Mouse (Mus musculus) left cerebral cortex, adult 2 months (tissue): ENCODE data around the gene Tmem132c. TPM values are rescaled to one million over a fixed set of nuclear protein-coding genes. Genes with fewer than 3 reads are reported as not detected.

Source experiments
- DNase-seq, 2 experiments: peaks; one replicate each; pipeline ENCODE4 v3.0.0; 2021 to 2022; ENCODE audit warnings: low spot score in 2 of 2, mixed read lengths in 1 of 2; ENCODE audit errors: extremely low spot score in 1 of 2
- H3K27ac ChIP-seq: fragments of 200-600 bp; 2 replicates; pipeline ENCODE4 v1.8.1; 2022
- H3K4me3 ChIP-seq: fragments of 200-600 bp; 2 replicates; pipeline ENCODE4 v1.8.1; 2022
- CTCF ChIP-seq: fragments of 200-600 bp; IDR thresholded peaks from 2 replicates; pipeline ENCODE4 v1.8.1; 2022; ENCODE audit warnings: antibody characterized with exemption, mild to moderate bottlenecking, moderate library complexity
- intact Hi-C: fragments of 180-260 bp; cut with DNase I; formaldehyde crosslinking; loops from one replicate; pipeline ENCODE4 v1.15.1; 2025
- total RNA-seq, 2 experiments: library from RNA; stranded (reverse); gene quantifications; 2 replicates each; pipeline ENCODE4 v1.2.3; 2021

Gene Tmem132c
- total RNA-seq, 2 experiments from 2014 or later, result 6.2 to 9.5 TPM

- Histone ChIP-seq H3K27ac (no peak overlapping the region), H3K4me3 (no peak overlapping the region)
- intact Hi-C loops, result no loop called here
- DNase-seq, result no peak
- TF ChIP-seq CTCF, result peak; percentile 27
Measured at GRCm38 (mm10) chr5:127438639-127439038, 197.0 kb downstream of the Tmem132c start.

DNA sequence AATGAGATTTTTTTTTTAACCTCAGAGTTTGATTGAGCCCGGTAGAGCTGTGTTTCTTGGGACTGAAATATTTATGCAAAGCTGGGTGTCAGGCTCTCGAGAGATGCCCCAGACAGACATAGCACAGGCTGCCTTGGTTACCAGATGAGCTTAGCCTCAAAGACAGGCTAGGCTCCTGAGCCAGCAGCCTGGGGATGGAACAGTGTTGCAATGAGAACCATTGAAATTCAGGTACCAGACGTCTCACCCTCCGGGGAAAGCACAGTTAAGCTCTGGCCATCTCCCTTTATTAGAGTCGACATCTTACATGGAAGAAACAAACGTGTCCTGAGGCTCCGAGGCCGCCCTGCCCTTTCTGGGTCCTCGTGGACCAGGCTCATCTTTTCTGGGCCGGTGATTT is 200.4 kb downstream of the Tmem132c start:
- no peak for TF ChIP-seq CTCF
- no peak overlapping the region for H3K4me3 ChIP-seq
- H3K27ac ChIP-seq, result no peak overlapping the region
- intact Hi-C loops, result no loop called here
- DNase-seq, result no peak

DNA sequence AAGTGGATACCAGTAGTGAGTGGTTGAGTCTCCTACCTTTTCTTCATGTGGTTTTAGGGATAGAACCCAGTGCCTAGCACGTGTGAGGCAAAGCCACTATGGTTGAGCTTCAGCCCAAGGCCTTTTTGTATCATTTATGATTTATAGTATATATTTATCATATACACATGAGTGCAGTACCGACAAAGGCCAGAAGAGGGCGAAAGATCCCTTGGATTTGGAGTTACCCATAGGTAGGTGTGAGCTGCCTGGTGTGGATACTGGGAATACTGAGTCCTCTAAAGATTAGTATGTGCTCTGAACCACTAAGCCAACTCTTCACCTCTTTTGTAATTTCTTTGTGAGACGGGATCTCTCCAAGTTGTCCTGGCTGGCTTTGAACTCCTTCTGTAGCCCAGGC is 212.0 kb downstream of the Tmem132c start:
- TF ChIP-seq CTCF, result peak; percentile 54
- intact Hi-C loops, result no loop called here
- Histone ChIP-seq H3K27ac (no peak overlapping the region), H3K4me3 (no peak overlapping the region)
- DNase-seq, result no peak

GRCm38 (mm10) chr5:127454068-127454467 is 212.5 kb downstream of the Tmem132c start:
- Histone ChIP-seq H3K4me3 (no peak overlapping the region), H3K27ac (no peak overlapping the region)
- intact Hi-C loops, result no loop called here
- no peak for DNase-seq
- TF ChIP-seq CTCF, result no peak

GRCm38 (mm10) chr5:127456076-127456475 is 214.5 kb downstream of the Tmem132c start:
- no peak for TF ChIP-seq CTCF
- intact Hi-C loops, result no loop called here

GRCm38 (mm10) chr5:127468151-127468550 is 226.5 kb downstream of the Tmem132c start:
- intact Hi-C loops, result no loop called here
- Histone ChIP-seq H3K27ac (no peak overlapping the region), H3K4me3 (no peak overlapping the region)
- DNase-seq, result no peak
- TF ChIP-seq CTCF, result no peak

More at GRCm38 (mm10) chr5:127456076-127456475, 214.5 kb downstream of the Tmem132c start:
- DNase-seq, result no peak
- no peak overlapping the region for H3K27ac ChIP-seq
- H3K4me3 ChIP-seq, result no peak overlapping the region

GRCm38 (mm10) chr5:127470351-127470750 is 228.7 kb downstream of the Tmem132c start:
- DNase-seq, result no peak
- intact Hi-C loops, result no loop called here
- H3K4me3 ChIP-seq, result no peak overlapping the region
- TF ChIP-seq CTCF, result no peak
- no peak overlapping the region for H3K27ac ChIP-seq

DNA sequence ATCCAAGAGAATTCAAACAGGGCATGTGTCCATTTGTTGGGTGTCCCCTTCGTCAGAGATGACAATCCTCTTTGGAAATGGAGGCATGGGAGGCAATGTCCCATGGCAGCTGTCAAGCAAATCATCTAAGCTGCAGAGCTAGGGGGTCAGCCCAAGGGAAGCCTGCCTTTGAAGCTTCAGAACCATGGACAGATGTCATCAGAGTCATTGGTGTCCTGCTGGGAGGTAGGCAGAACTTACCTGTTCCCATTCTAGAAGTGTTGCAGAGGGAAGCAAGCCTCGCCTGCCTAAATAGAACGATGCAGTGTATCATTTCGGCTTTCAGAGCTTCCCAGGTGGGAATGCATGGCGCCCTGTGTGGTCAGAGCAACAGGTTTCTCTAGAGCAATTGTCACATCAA is 230.3 kb downstream of the Tmem132c start:
- intact Hi-C loops, result no loop called here
- H3K27ac ChIP-seq, result no peak overlapping the region
- no peak for DNase-seq
- TF ChIP-seq CTCF, result no peak
- H3K4me3 ChIP-seq, result no peak overlapping the region

- TF ChIP-seq CTCF, result no peak
- DNase-seq, result no peak
- intact Hi-C loops, result no loop called here
Measured at GRCm38 (mm10) chr5:127473706-127474105, 232.1 kb downstream of the Tmem132c start.

DNA sequence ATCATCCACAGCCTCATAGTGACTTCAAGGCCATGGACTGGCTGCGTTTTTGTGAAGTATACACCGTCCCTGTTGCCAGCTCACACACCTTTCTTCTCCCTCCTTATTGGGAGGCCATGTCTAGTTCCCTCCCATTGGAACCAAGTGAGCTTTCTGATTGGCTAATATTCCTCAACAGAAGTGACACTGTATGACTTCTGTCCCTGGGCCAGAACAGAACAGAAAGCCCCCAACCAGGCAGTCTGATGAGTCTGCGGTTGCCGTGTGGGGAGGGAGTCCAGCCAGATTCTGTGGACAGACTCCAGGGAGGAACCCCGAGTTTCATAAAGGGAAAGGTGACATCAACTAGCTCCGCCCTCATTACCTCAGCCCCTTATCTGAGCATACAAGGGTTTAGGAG is 233.2 kb downstream of the Tmem132c start:
- intact Hi-C loops, result no loop called here
- no peak overlapping the region for H3K27ac ChIP-seq
- no peak for DNase-seq
- no peak overlapping the region for H3K4me3 ChIP-seq
- TF ChIP-seq CTCF, result no peak

More at GRCm38 (mm10) chr5:127473706-127474105, 232.1 kb downstream of the Tmem132c start:
- Histone ChIP-seq H3K4me3 (no peak overlapping the region), H3K27ac (no peak overlapping the region)

- intact Hi-C loops, result no loop called here
- no peak overlapping the region for H3K4me3 ChIP-seq
- no peak for TF ChIP-seq CTCF
Measured at GRCm38 (mm10) chr5:127477790-127478189, 236.2 kb downstream of the Tmem132c start.

DNA sequence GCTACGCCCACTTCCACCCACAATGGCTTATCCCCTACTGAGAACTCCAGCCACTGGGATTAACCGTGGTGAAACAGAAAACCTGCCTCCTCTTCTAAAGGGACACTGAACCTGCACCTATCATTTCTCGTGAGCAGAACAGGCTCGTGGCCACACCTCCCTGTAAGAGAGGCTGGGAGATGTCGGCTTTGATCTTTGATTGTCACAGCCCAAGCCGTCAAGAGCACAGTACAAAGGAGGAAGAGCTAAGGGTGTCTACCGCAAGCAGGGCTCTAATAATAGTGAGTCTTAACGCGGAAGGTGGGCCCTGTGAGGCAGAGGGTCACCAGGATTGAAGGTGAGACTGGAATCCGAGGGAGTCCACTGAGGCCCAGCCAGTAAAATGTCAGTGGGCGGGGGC is 236.7 kb downstream of the Tmem132c start:
- H3K4me3 ChIP-seq, result no peak overlapping the region
- DNase-seq, result no peak
- H3K27ac ChIP-seq, result no peak overlapping the region
- intact Hi-C loops, result no loop called here
- no peak for TF ChIP-seq CTCF

More at GRCm38 (mm10) chr5:127477790-127478189, 236.2 kb downstream of the Tmem132c start:
- no peak overlapping the region for H3K27ac ChIP-seq
- no peak for DNase-seq

- Histone ChIP-seq H3K4me3 (no peak overlapping the region), H3K27ac (no peak overlapping the region)
- TF ChIP-seq CTCF, result no peak
- intact Hi-C loops, result loop anchor here (5.0 to 10.0 kb wide), 3 partner anchors 109 to 1956 kb away; no protein-coding TSS in a partner anchor
- DNase-seq, result no peak
Measured at GRCm38 (mm10) chr5:127480931-127481330, 239.3 kb downstream of the Tmem132c start.

DNA sequence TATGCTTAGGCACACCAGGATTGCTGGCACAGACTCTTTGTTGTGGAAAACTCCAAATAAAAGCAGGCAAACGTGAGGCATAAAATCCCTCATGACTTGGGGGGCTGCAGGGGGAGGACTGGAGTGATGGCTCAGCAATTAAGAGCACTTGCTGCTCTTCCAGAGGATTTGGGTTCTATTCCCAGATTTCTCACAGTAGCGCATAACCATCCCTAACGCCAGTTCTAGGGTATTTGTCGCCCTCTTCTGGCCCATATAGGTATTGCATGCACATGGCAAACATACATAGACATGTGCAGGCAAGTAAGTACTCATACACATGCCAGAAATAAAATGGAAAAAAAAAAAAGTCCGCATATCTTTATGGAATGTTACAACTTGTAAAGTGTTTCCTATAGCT is 239.8 kb downstream of the Tmem132c start:
- intact Hi-C loops, result loop anchor here (5.0 to 10.0 kb wide), 3 partner anchors 109 to 1957 kb away; no protein-coding TSS in a partner anchor
- TF ChIP-seq CTCF, result peak; percentile 67
- H3K27ac ChIP-seq, result no peak overlapping the region
- no peak overlapping the region for H3K4me3 ChIP-seq
- peak in 1 of 2 experiments; percentile 22 for DNase-seq
